Mouse (Mus musculus) small intestine, adult 2 months (tissue): ENCODE results near the gene Armc10.

Source experiments
- CTCF ChIP-seq: fragments of 200-500 bp; IDR thresholded peaks from 2 replicates; pipeline ENCODE4 v1.5.1; 2012; ENCODE audit warnings: low read depth, mild to moderate bottlenecking, control low read depth, inconsistent platforms, low read length, moderate library complexity, mixed read lengths; ENCODE audit not compliant: insufficient replicate concordance, insufficient read length; ENCODE audit errors: extremely low read depth
- POLR2A ChIP-seq: fragments of 200-500 bp; IDR thresholded peaks from 2 replicates; pipeline ENCODE4 v1.6.1; 2012; ENCODE audit warnings: low read depth, mild to moderate bottlenecking, control low read depth, inconsistent platforms, low read length, moderate library complexity

DNA sequence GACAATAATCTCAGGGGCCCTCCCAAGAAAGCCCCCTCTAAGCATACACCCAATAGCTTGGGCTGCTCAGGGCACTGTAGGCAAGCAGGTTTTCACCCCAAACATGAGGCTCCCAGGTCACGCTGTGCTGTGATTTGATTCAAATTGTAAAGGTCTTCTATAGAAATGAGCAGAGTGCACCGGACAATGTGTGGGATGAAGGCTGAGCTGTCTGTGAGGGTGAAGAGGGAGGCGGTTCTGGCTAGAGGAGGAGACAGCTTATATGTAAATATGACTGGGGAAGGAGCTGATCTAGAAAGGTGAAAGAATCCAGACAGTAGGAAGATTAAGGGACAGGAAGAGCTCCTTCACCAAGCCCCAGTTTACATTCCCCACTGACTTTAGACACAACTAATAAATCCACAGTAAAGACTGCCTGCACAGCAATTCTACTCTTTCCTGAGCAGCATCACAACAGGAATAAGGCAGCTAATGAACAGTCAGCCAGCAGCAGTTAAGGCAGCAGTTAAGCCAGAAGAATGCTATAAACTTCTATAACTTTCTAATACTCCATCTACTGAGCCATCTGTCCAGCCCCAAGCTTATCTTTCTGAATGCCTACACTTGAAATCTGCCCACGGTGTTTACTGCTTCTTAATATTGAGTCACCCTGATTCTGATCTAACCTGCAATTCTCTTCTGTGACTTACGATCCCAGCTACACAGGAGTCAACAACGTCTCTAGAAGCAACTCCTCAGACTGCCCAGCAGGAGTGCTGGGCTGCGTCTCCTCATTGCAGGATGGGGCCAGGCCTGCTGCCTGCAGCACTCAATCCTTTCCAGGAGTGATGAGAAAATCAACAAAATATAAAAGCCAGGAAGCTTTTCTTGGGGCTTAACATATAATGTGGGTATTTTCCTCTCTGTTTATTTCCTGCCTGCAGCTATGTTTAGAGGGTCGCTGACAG lies 21.9 kb downstream of the Armc10 start:
- TF ChIP-seq POLR2A (no peak), CTCF (peak; percentile 41; the same call in 1 of the 2 replicates)
